11 mouse cellular contexts compared by ENCODE assay signal in genomic region chr11:5802005-5802404, GRCm38 (mm10). TPM values are rescaled to one million over a fixed set of nuclear protein-coding genes. Genes with fewer than 3 reads are reported as not detected.
DNase-seq lines count a peak whose midpoint lies in the region; ATAC-seq and TF ChIP-seq lines count a peak whose summit lies in the region.
"Had no signal": no experiment of that assay in that cellular context is flagged by ENCODE, and none has a peak within 500 bp of the region (broad histone marks: within the 10 kb centered on the region; RNA-seq: fewer than 3 reads in every experiment).

No protein-coding gene starts in this region.

- intact Hi-C loops in heart, adult 2 months (cut with DNase I), result no loop called here
- intact Hi-C loops in heart, postnatal 36 days (cut with DNase I), result no loop called here
- intact Hi-C loops in left cerebral cortex, postnatal 25 days (cut with DNase I), result no loop called here

- H3K9ac ChIP-seq in heart, adult 2 months (ENCODE audit: low read depth, low read length), result peak overlapping the region; percentile 62
- no peak overlapping the region for H3K9ac ChIP-seq in midbrain, embryonic 16.5 days (ENCODE audit: low read depth, low read length)
- no peak overlapping the region for H3K9ac ChIP-seq in stomach, postnatal 0 days (ENCODE audit: low read length)
- H3K9ac ChIP-seq: forebrain, postnatal 0 days had no signal

- H3K27me3 ChIP-seq in heart, adult 2 months (ENCODE audit: control insufficient read depth, insufficient read depth, low read length), result no peaks in the 10 kb centered on the region
- no peaks in the 10 kb centered on the region for H3K27me3 ChIP-seq in midbrain, embryonic 16.5 days (ENCODE audit: control insufficient read depth, insufficient read depth, low read depth, low read length)
- no peaks in the 10 kb centered on the region for H3K27me3 ChIP-seq in midbrain, embryonic 10.5 days (ENCODE audit: low read depth, poor library complexity, severe bottlenecking)
- no peaks in the 10 kb centered on the region for H3K27me3 ChIP-seq in stomach, postnatal 0 days (ENCODE audit: control insufficient read depth, insufficient read depth, low read length)

- peak in 1 of 2 experiments; percentile 44 for DNase-seq in heart, adult 2 months
- no peak for DNase-seq in heart, adult 18-20 months
- DNase-seq in midbrain, embryonic 10.5 days (ENCODE audit: low spot score), result no peak
- peak; percentile 18 to 43 for DNase-seq in heart, postnatal 36 days
- DNase-seq in stomach, postnatal 0 days (ENCODE audit: low spot score), result peak; percentile 62
- no peak for DNase-seq in left cerebral cortex, postnatal 25 days (ENCODE audit: low spot score in 2 of 2)
- DNase-seq in ovary, postnatal 10 days (ENCODE audit: low spot score), result no peak
- DNase-seq: forebrain, postnatal 0 days; kidney, adult 11 months had no signal

- peaks cover 17% of the 10 kb centered on the region for H3K4me1 ChIP-seq in heart, adult 2 months (ENCODE audit: control insufficient read depth, insufficient read depth, low read length)
- no peaks in the 10 kb centered on the region for H3K4me1 ChIP-seq in midbrain, embryonic 16.5 days (ENCODE audit: control insufficient read depth, insufficient read depth, low read length)
- H3K4me1 ChIP-seq in midbrain, embryonic 10.5 days, result peaks cover 12% of the 10 kb centered on the region
- H3K4me1 ChIP-seq in stomach, postnatal 0 days (replicated peaks; ENCODE audit: control insufficient read depth, insufficient read depth), result no peaks in the 10 kb centered on the region

- H3K27ac ChIP-seq in heart, adult 2 months, result peak overlapping the region; percentile 73
- H3K27ac ChIP-seq in midbrain, embryonic 16.5 days (ENCODE audit: low read length), result no peak overlapping the region
- no peak overlapping the region for H3K27ac ChIP-seq in midbrain, embryonic 10.5 days (replicated peaks)
- H3K27ac ChIP-seq in stomach, postnatal 0 days (replicated peaks), result no peak overlapping the region
- H3K27ac ChIP-seq: macrophage had no signal

- H3K4me2 ChIP-seq in midbrain, embryonic 16.5 days (ENCODE audit: low read length), result no peak overlapping the region
- no peak overlapping the region for H3K4me2 ChIP-seq in stomach, postnatal 0 days (replicated peaks; ENCODE audit: low read depth)

- no peaks in the 10 kb centered on the region for H3K79me2 ChIP-seq in heart, adult 2 months (replicated peaks; ENCODE audit: control insufficient read depth, insufficient read depth, low read length)

- TF ChIP-seq POLR2A in heart, adult 2 months (IDR thresholded peaks at IDR 0.05; ENCODE audit: insufficient read depth, low read depth, low read length), result peak; percentile 45; the same call in 1 of the 2 replicates

- peak; percentile 32; the same call in 1 of the 2 replicates for TF ChIP-seq CTCF in heart, adult 2 months (IDR thresholded peaks at IDR 0.05)
- TF ChIP-seq CTCF in stomach, postnatal 0 days (IDR thresholded peaks at IDR 0.05; ENCODE audit: low read depth), result 0 out of 2 replicates have a peak, but pooled peaks have one; percentile 5

- no peak for TF ChIP-seq EP300 in heart, adult 2 months (IDR thresholded peaks at IDR 0.05; ENCODE audit: insufficient read depth, low read depth, low read length)
- TF ChIP-seq EP300 in stomach, postnatal 0 days (optimal IDR thresholded peaks at IDR 0.05), result no peak

- ATAC-seq in midbrain, embryonic 16.5 days, result 0 out of 2 replicates have a peak, but pooled peaks have one; percentile 18
- ATAC-seq in stomach, postnatal 0 days (ENCODE audit: low FRiP score, low TSS enrichment), result peak; percentile 54
- ATAC-seq: forebrain, postnatal 0 days had no signal

- 49% methylated on average over 12 of the region's 12 CpGs for WGBS in heart, adult 2 months
- WGBS in midbrain, embryonic 16.5 days, result 72% methylated on average over 12 of the region's 12 CpGs
- WGBS in midbrain, embryonic 10.5 days, result 72% methylated on average over 12 of the region's 12 CpGs
- 57% methylated on average over 12 of the region's 12 CpGs for WGBS in stomach, postnatal 0 days

- no peaks in the 10 kb centered on the region for H3K9me3 ChIP-seq in midbrain, embryonic 16.5 days (replicated peaks; ENCODE audit: control insufficient read depth, low read length, poor library complexity, severe bottlenecking)
- no peaks in the 10 kb centered on the region for H3K9me3 ChIP-seq in midbrain, embryonic 10.5 days (replicated peaks)
- no peaks in the 10 kb centered on the region for H3K9me3 ChIP-seq in stomach, postnatal 0 days (ENCODE audit: control insufficient read depth, low read length)

- 0 out of 2 replicates have a peak, but pooled peaks cover 3% of the 10 kb centered on the region for H3K36me3 ChIP-seq in heart, adult 2 months (ENCODE audit: control insufficient read depth, insufficient read depth, low read length)
- H3K36me3 ChIP-seq in midbrain, embryonic 16.5 days (ENCODE audit: control insufficient read depth, insufficient read depth, low read length), result peaks cover 28% of the 10 kb centered on the region
- peaks cover 47% of the 10 kb centered on the region for H3K36me3 ChIP-seq in midbrain, embryonic 10.5 days
- H3K36me3 ChIP-seq in stomach, postnatal 0 days (ENCODE audit: control insufficient read depth, insufficient read depth, low read length), result peaks cover 18% of the 10 kb centered on the region

- H3K4me3 ChIP-seq in heart, adult 2 months, result peak overlapping the region; percentile 56
- no peak overlapping the region for H3K4me3 ChIP-seq in midbrain, embryonic 16.5 days (ENCODE audit: low read depth, low read length)
- no peak overlapping the region for H3K4me3 ChIP-seq in midbrain, embryonic 10.5 days
- H3K4me3 ChIP-seq in stomach, postnatal 0 days (ENCODE audit: low read depth, low read length), result no peak overlapping the region

RNA-seq across cellular contexts. Expression of gene Pgam2, which starts 1.5 kb away (rescaled TPM):
- total RNA-seq in heart, adult 2 months (2021), result 100 to 1,000 TPM; 743 to 848 TPM
- 1,153 and 1,176 TPM in 2 replicates for polyA plus RNA-seq in heart, adult 2 months (2012; rRNA removed)
- total RNA-seq in heart, adult 18-20 months (2021), result 1,000 to 10,000 TPM in 1 of 2 experiments, 100 to 1,000 TPM in 1; 827 to 1,050 TPM
- 2.4 and 3.1 TPM in 2 replicates for polyA plus RNA-seq in midbrain, embryonic 16.5 days (2015; fragmentation: Nextera tagmentation; extraction: Ambion mirVana)
- polyA plus RNA-seq in midbrain, embryonic 10.5 days (2016; fragmentation: Nextera tagmentation; extraction: Ambion mirVana), result 2.5 and 5.5 TPM in 2 replicates
- total RNA-seq in heart, postnatal 36 days (2021), result 100 to 1,000 TPM; 793 to 969 TPM
- 2.8 and 3.9 TPM in 2 replicates for polyA plus RNA-seq in stomach, postnatal 0 days (2015; fragmentation: Nextera tagmentation; extraction: Ambion mirVana)
- 10 to 100 TPM in 1 of 2 experiments, 1 to 10 TPM in 1; 9.2 to 12.0 TPM for total RNA-seq in left cerebral cortex, postnatal 25 days (2021)
- polyA plus RNA-seq: macrophage had no signal

RNA-seq across cellular contexts. Expression of gene Dbnl, which starts 13.7 kb away (rescaled TPM):
- total RNA-seq in heart, adult 2 months (2021), result 10 to 100 TPM; 25.7 to 29.2 TPM
- 24.4 and 25.6 TPM in 2 replicates for polyA plus RNA-seq in heart, adult 2 months (2012; rRNA removed)
- total RNA-seq in heart, adult 18-20 months (2021), result 10 to 100 TPM; 29.3 to 31.6 TPM
- 152 and 156 TPM in 2 replicates for polyA plus RNA-seq in midbrain, embryonic 16.5 days (2015; fragmentation: Nextera tagmentation; extraction: Ambion mirVana)
- polyA plus RNA-seq in midbrain, embryonic 10.5 days (2016; fragmentation: Nextera tagmentation; extraction: Ambion mirVana), result 142 and 159 TPM in 2 replicates
- 10 to 100 TPM; 27.5 to 30.3 TPM for total RNA-seq in heart, postnatal 36 days (2021)
- 99.8 and 104 TPM in 2 replicates for polyA plus RNA-seq in stomach, postnatal 0 days (2015; fragmentation: Nextera tagmentation; extraction: Ambion mirVana)
- total RNA-seq in left cerebral cortex, postnatal 25 days (2021), result 10 to 100 TPM; 69.2 to 74.1 TPM

RNA-seq across cellular contexts. Expression of gene Polm, which starts 35.8 kb away (rescaled TPM):
- total RNA-seq in heart, adult 2 months (2021), result 1 to 10 TPM; 2.1 to 3.3 TPM
- 6.3 and 11.2 TPM in 2 replicates for polyA plus RNA-seq in heart, adult 2 months (2012; rRNA removed)
- total RNA-seq in heart, adult 18-20 months (2021), result 1 to 10 TPM; 1.7 to 3.3 TPM
- 8.1 and 8.2 TPM in 2 replicates for polyA plus RNA-seq in midbrain, embryonic 16.5 days (2015; fragmentation: Nextera tagmentation; extraction: Ambion mirVana)
- 9.8 and 10.8 TPM in 2 replicates for polyA plus RNA-seq in midbrain, embryonic 10.5 days (2016; fragmentation: Nextera tagmentation; extraction: Ambion mirVana)
- total RNA-seq in heart, postnatal 36 days (2021), result 1 to 10 TPM; 2.7 to 3.1 TPM
- polyA plus RNA-seq in stomach, postnatal 0 days (2015; fragmentation: Nextera tagmentation; extraction: Ambion mirVana), result 5.7 and 6.3 TPM in 2 replicates
- 10 to 100 TPM in 1 of 2 experiments, 1 to 10 TPM in 1; 9.7 to 10.9 TPM for total RNA-seq in left cerebral cortex, postnatal 25 days (2021)

RNA-seq across cellular contexts. Expression of gene Urgcp, which starts 39.8 kb away (rescaled TPM):
- 10 to 100 TPM; 58.5 to 69.8 TPM for total RNA-seq in heart, adult 2 months (2021)
- 26.1 and 35.7 TPM in 2 replicates for polyA plus RNA-seq in heart, adult 2 months (2012; rRNA removed)
- 10 to 100 TPM; 58.9 to 59.4 TPM for total RNA-seq in heart, adult 18-20 months (2021)
- 33.6 and 34.4 TPM in 2 replicates for polyA plus RNA-seq in midbrain, embryonic 16.5 days (2015; fragmentation: Nextera tagmentation; extraction: Ambion mirVana)
- polyA plus RNA-seq in midbrain, embryonic 10.5 days (2016; fragmentation: Nextera tagmentation; extraction: Ambion mirVana), result 18.3 and 22.8 TPM in 2 replicates
- 10 to 100 TPM; 57.1 to 59.1 TPM for total RNA-seq in heart, postnatal 36 days (2021)
- 14.1 and 15.4 TPM in 2 replicates for polyA plus RNA-seq in stomach, postnatal 0 days (2015; fragmentation: Nextera tagmentation; extraction: Ambion mirVana)
- 10 to 100 TPM; 60.6 to 67.4 TPM for total RNA-seq in left cerebral cortex, postnatal 25 days (2021)

RNA-seq across cellular contexts. Expression of gene Aebp1, which starts 59.7 kb away (rescaled TPM):
- 10 to 100 TPM; 18.6 to 19.9 TPM for total RNA-seq in heart, adult 2 months (2021)
- 25.6 and 33.3 TPM in 2 replicates for polyA plus RNA-seq in heart, adult 2 months (2012; rRNA removed)
- total RNA-seq in heart, adult 18-20 months (2021), result 10 to 100 TPM; 16.4 to 26.9 TPM
- 15.6 and 16.4 TPM in 2 replicates for polyA plus RNA-seq in midbrain, embryonic 16.5 days (2015; fragmentation: Nextera tagmentation; extraction: Ambion mirVana)
- polyA plus RNA-seq in midbrain, embryonic 10.5 days (2016; fragmentation: Nextera tagmentation; extraction: Ambion mirVana), result 8.1 and 13.5 TPM in 2 replicates
- 10 to 100 TPM; 17.3 to 27.3 TPM for total RNA-seq in heart, postnatal 36 days (2021)
- 19.6 and 21.9 TPM in 2 replicates for polyA plus RNA-seq in stomach, postnatal 0 days (2015; fragmentation: Nextera tagmentation; extraction: Ambion mirVana)
- 10 to 100 TPM; 13.2 to 16.0 TPM for total RNA-seq in left cerebral cortex, postnatal 25 days (2021)

Comparison
In these comparisons a context has a peak if more than half of its experiments do, and no peak if none do; other contexts are left out.
1. DNase-seq: peak in heart, postnatal 36 days (2 of 2) and stomach, postnatal 0 days (single experiment); none in heart, adult 18-20 months (0 of 2), midbrain, embryonic 10.5 days (single experiment), left cerebral cortex, postnatal 25 days (0 of 2) and ovary, postnatal 10 days (single experiment).
2. RNA of gene Pgam2, which starts 1.5 kb away (total RNA-seq): 827 to 1,050 TPM in heart, adult 18-20 months, 793 to 969 TPM in heart, postnatal 36 days and 743 to 848 TPM in heart, adult 2 months; 9.2 to 12.0 TPM in left cerebral cortex, postnatal 25 days; every median in the first group is over 10 times any median in the second.